Mouse (Mus musculus): Measurements from ENCODE around the gene Tnfrsf19.

DNA sequence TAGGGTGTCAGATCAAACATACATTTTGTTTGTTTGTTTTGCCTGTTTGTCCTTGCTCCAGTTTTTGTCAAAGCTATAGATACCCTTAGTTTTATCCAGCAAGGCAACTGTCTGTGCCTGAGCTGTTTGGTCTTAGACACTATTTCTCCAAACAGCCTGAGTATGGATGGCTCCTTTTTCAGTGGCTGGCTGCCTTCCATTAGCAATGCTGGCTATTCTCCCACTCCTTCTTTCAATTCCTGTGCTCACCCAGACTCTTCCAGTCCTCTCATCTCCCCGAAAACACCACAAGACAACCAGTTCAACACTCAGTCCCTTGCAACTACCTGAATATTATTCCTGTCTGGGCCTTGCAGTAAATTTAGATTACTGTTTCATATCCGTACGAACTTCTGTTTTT, 45.8 kb upstream of the Tnfrsf19 start:
- TF ChIP-seq CTCF (IDR thresholded peaks at IDR 0.05; ENCODE audit: borderline replicate concordance, insufficient read depth, low read depth, low read length): no peak
- TF ChIP-seq POLR2A (IDR thresholded peaks at IDR 0.05; ENCODE audit: borderline replicate concordance, insufficient read depth, low read length): no peak
